Mouse (Mus musculus): Measurements from ENCODE around the gene Tmem196. TPM values are rescaled to one million over a fixed set of nuclear protein-coding genes. Genes with fewer than 3 reads are reported as not detected.

Tmem196 gene
- not detected for polyA plus RNA-seq (2017; shearing (Covaris generic))

GRCm38 (mm10) chr12:119945589-119946310, at the start of gene Tmem196:
Gene Tmem196, plus strand, starts transcription at chr12:119945822.

